Mouse (Mus musculus): ENCODE data around the gene Nbas. TPM values are rescaled to one million over a fixed set of nuclear protein-coding genes. Genes with fewer than 3 reads are reported as not detected.

Nbas gene
- polyA plus RNA-seq, 1 experiment from 2014 or later: 4.5 TPM

DNA sequence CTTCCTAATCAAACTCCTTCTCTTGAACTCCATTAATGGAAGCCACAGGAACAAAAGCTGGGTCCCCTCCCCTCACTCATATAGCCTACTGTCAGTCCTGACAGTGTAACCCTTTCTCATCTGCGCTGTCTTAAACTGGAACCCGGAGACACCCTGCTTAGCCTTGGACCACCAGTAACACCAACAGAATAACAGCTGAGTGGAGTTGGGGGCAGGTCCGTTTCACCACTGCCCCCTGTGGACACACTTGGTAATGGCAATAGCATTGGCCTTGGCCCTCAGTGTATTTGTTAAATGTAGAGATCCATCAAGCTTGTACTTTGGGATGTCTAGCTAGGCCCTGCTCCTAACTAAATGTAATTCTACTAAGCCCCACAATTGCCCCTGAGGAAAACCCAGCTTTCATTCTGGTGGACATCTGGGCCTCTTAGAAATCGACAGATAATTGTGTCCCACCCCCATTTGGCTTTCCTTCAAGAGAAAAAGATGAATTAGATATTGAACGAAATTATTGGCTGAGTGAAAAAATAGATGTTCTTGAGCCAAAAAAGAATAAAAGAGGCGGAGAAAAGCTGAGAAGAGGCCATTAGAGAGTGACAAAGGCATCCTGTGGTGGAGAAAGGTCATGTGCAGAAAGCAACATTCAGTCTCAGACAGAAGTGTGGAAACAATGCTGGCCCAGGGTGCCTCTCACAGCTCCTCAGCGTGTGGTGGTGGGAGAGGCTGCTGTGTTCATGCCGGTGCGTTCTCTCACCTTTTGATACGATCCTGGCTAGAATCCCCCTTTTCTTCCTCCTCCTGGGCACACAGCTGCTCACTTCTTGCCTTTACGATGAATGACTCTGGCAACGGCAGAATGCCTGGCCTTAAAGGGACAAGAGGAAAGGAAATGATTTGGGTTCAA, 358.1 kb downstream of the Nbas start:
- Histone ChIP-seq H3K36me3 (replicated peaks) (no peaks in the 10 kb centered on the region), H3K9me3 (replicated peaks) (no peaks in the 10 kb centered on the region), H3K9ac (no peak overlapping the region), H3K27ac (replicated peaks) (no peak overlapping the region), H3K27me3 (no peaks in the 10 kb centered on the region), H3K4me1 (replicated peaks) (no peaks in the 10 kb centered on the region; the same call in 1 of the 2 replicates), H3K4me3 (replicated peaks) (no peak overlapping the region), H3K4me2 (no peak overlapping the region)
- ATAC-seq (ENCODE audit: insufficient read depth): no peak
- 55% methylated on average over 12 of the region's 12 CpGs for WGBS (ENCODE audit: insufficient replicate concordance)

Other genes with a start within 250 kb of the Nbas start
- gene Ddx1, start 19.9 kb upstream of the Nbas start, polyA plus RNA-seq (2015; fragmentation: Nextera tagmentation; extraction: Ambion mirVana): 52.4 and 54.0 TPM in 2 replicates